Mouse (Mus musculus) heart, postnatal 14 days (tissue): ENCODE data around the gene Igf2bp3. TPM values are rescaled to one million over a fixed set of nuclear protein-coding genes. Genes with fewer than 3 reads are reported as not detected.
"Not testable (repeated sequence)": the region's sequence is repeated elsewhere in the genome, so short reads cannot be mapped to it uniquely, and the experiment has no call there.

ENCODE experiments used
- DNase-seq, 2 experiments: peaks; one replicate each; pipeline ENCODE4 v3.0.0; 2021 to 2022
- intact Hi-C: fragments of 180-260 bp; cut with DNase I; formaldehyde crosslinking; loops from one replicate; pipeline ENCODE4 v1.15.1; 2025
- long read RNA-seq, 2 experiments: library from polyadenylated mRNA; stranded (forward); transcript quantifications; one replicate each; pipeline ENCODE4 v2.0.0; 2021
- total RNA-seq, 2 experiments: library from RNA; stranded (reverse); gene quantifications; 2 replicates each; pipeline ENCODE4 v1.2.3; 2021

The Igf2bp3 gene
- total RNA-seq, result 1 to 10 TPM in 1 of 2 experiments, under 1 TPM in 1; 0.93 to 1.6 TPM
- long read RNA-seq, experiment 1, full-length matches to known transcripts, result 1 of 8 reads
- long read RNA-seq, experiment 1, partial matches to known transcripts, result 1 of 8 reads
- long read RNA-seq, experiment 1, other reads (novel, unspliced or antisense), result 6 of 8 reads
- long read RNA-seq, experiment 2, partial matches to known transcripts, result 0 of 9 reads
- long read RNA-seq, experiment 2, other reads (novel, unspliced or antisense), result 9 of 9 reads

GRCm38 (mm10) chr6:49214928-49215747 lies at the start of gene Igf2bp3:
TSS of gene Igf2bp3 (minus strand) at chr6:49214957.
- intact Hi-C loops, result loop anchor here (5.0 kb wide), 1 partner anchor 143 kb away; the partner anchor contains the start of gene Malsu1
- DNase-seq, result peak; percentile 71 to 74

- intact Hi-C loops, result loop anchor here (5.0 kb wide), 1 partner anchor 37 kb away; no protein-coding TSS in a partner anchor
- DNase-seq, result not testable (repeated sequence)
Measured at GRCm38 (mm10) chr6:49264446-49264845, 49.7 kb upstream of the Igf2bp3 start.

GRCm38 (mm10) chr6:49263847-49264243 lies 49.1 kb upstream of the Igf2bp3 start, which contains the start of gene Tra2a:
TSS of gene Tra2a (minus strand) at chr6:49264033.
- DNase-seq, result peak; percentile 98
- intact Hi-C loops, result loop anchor here (5.0 kb wide), 1 partner anchor 37 kb away; no protein-coding TSS in a partner anchor

- DNase-seq, result peak; percentile 51 to 53
- intact Hi-C loops, result loop anchor here (5.0 kb wide), 1 partner anchor 36 kb away; no protein-coding TSS in a partner anchor
Measured at GRCm38 (mm10) chr6:49263081-49263846, 48.5 kb upstream of the Igf2bp3 start.

- DNase-seq, result peak in 1 of 2 experiments; percentile 17
- intact Hi-C loops, result loop anchor here (5.0 kb wide), 1 partner anchor 35 kb away; no protein-coding TSS in a partner anchor
Measured at GRCm38 (mm10) chr6:49262421-49262820, 47.7 kb upstream of the Igf2bp3 start.

- DNase-seq, result no peak
- intact Hi-C loops, result loop anchor here (5.0 kb wide), 1 partner anchor 32 kb away; no protein-coding TSS in a partner anchor
Measured at GRCm38 (mm10) chr6:49259711-49260110, 45.0 kb upstream of the Igf2bp3 start.

- no peak for DNase-seq
- intact Hi-C loops, result no loop called here
Measured at GRCm38 (mm10) chr6:49257880-49258279, 43.1 kb upstream of the Igf2bp3 start.

- no peak for DNase-seq
- intact Hi-C loops, result no loop called here
Measured at GRCm38 (mm10) chr6:49252207-49252606, 37.5 kb upstream of the Igf2bp3 start.

GRCm38 (mm10) chr6:49251199-49251598 lies 36.4 kb upstream of the Igf2bp3 start:
- intact Hi-C loops, result no loop called here
- DNase-seq, result no peak

GRCm38 (mm10) chr6:49247246-49247645 lies 32.5 kb upstream of the Igf2bp3 start:
- intact Hi-C loops, result no loop called here
- DNase-seq, result no peak

- intact Hi-C loops, result no loop called here
- DNase-seq, result no peak
Measured at GRCm38 (mm10) chr6:49242331-49242730, 27.6 kb upstream of the Igf2bp3 start.

- intact Hi-C loops, result no loop called here
- DNase-seq, result no peak
Measured at GRCm38 (mm10) chr6:49241562-49241961, 26.8 kb upstream of the Igf2bp3 start.

- DNase-seq, result peak; percentile 100
- intact Hi-C loops, result no loop called here
Measured at GRCm38 (mm10) chr6:49236331-49236730, 21.6 kb upstream of the Igf2bp3 start.

GRCm38 (mm10) chr6:49233356-49233755 lies 18.6 kb upstream of the Igf2bp3 start:
- intact Hi-C loops, result no loop called here
- DNase-seq, result no peak

- DNase-seq, result peak; percentile 41 to 60
- intact Hi-C loops, result loop anchor here (2.0 to 5.0 kb wide), 2 partner anchors 34 to 171 kb away; partner anchors contain the start of gene Tra2a
Measured at GRCm38 (mm10) chr6:49228126-49228679, 13.4 kb upstream of the Igf2bp3 start.

GRCm38 (mm10) chr6:49227184-49227735 lies 12.5 kb upstream of the Igf2bp3 start:
- DNase-seq, result peak; percentile 25 to 41
- intact Hi-C loops, result loop anchor here (5.0 kb wide), 1 partner anchor 35 kb away; the partner anchor contains the start of gene Tra2a

GRCm38 (mm10) chr6:49225728-49226123 lies 11.0 kb upstream of the Igf2bp3 start:
- intact Hi-C loops, result loop anchor here (5.0 kb wide), 1 partner anchor 37 kb away; the partner anchor contains the start of gene Tra2a
- DNase-seq, result no peak

GRCm38 (mm10) chr6:49224923-49225727 lies 10.4 kb upstream of the Igf2bp3 start:
- intact Hi-C loops, result loop anchor here (5.0 kb wide), 1 partner anchor 37 kb away; the partner anchor contains the start of gene Tra2a
- no peak for DNase-seq

GRCm38 (mm10) chr6:49221906-49222305 lies 7.1 kb upstream of the Igf2bp3 start:
- intact Hi-C loops, result no loop called here
- no peak for DNase-seq
